Mouse (Mus musculus): ENCODE measurements at regions not wholly inside any gene's neighbourhood (a gene's known extent, or its start where the extent isn't known, plus 50 kb on each side); places are given as distances from the start of the nearest gene placed in this dataset.

- TF ChIP-seq JUND (conservative IDR thresholded peaks at IDR 0.05; ENCODE audit: low read depth, low read length) (no peak), MAFK (IDR thresholded peaks at IDR 0.05; ENCODE audit: insufficient replicate concordance, low read length) (no peak), CTCF (conservative IDR thresholded peaks at IDR 0.05 in 1 of 2, IDR thresholded peaks at IDR 0.05 in 1 of 2; ENCODE audit: low read depth in 2 of 2, low read length in 2 of 2) (no peak), TBP (conservative IDR thresholded peaks at IDR 0.05; ENCODE audit: low read depth, low read length) (no peak)
These were observed 61.7 kb downstream of the Thnsl1 start for GRCm38 (mm10) chr2:21267149-21267761.
